Mouse (Mus musculus) embryonic fibroblast, embryonic 13.5 days (primary cell): Measurements from ENCODE around the gene AI597479.

Experiments
- CTCF ChIP-seq: IDR thresholded peaks from 2 replicates; pipeline ENCODE4 v1.5.1; 2011; ENCODE audit warnings: mild to moderate bottlenecking, control low read depth, low read length, moderate library complexity, borderline replicate concordance; ENCODE audit not compliant: insufficient read depth
- POLR2A ChIP-seq: IDR thresholded peaks from 2 replicates; pipeline ENCODE4 v1.6.1; 2011; ENCODE audit warnings: low read depth, mild to moderate bottlenecking, control low read depth, low read length, moderate library complexity

GRCm38 (mm10) chr1:43127820-43128610 lies 29.5 kb downstream of the AI597479 start:
- TF ChIP-seq POLR2A (no peak), CTCF (no peak)
